Mouse (Mus musculus) liver, adult 2 months (tissue): Measurements from ENCODE around the gene Ift27.

Source experiments
- CTCF ChIP-seq: fragments of 200-500 bp; IDR thresholded peaks from 2 replicates; pipeline ENCODE4 v1.5.1; 2011; ENCODE audit warnings: low read depth, low read length, control low read depth
- POLR2A ChIP-seq: fragments of 200-500 bp; IDR thresholded peaks from 2 replicates; pipeline ENCODE4 v1.6.1; 2011; ENCODE audit warnings: low read length, control low read depth; ENCODE audit not compliant: insufficient read depth; ENCODE audit errors: extremely low read depth

DNA sequence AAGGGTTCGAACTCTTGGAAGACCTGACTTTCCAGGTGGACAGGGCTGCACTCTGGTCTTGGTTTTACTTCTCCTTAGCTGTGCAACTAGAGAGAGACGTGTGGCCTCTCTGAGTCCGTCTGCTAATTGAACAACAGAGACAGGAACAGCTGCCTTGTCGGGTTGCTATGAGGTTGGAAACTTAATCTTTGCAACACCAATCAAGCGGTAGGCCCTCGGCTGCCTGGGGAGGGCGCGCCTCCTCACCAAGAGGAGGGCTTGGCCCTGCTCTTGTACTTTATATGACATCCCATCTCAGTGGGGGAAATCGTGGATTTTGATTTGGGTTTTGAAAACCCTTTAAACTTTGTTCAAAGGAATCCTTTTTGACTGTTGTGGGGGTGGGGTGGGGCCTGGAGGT lies 12.0 kb downstream of the Ift27 start:
- TF ChIP-seq CTCF (no peak), POLR2A (no peak)
